Mouse (Mus musculus) spleen, embryonic (tissue): ENCODE results near the gene Dis3.

ENCODE experiments used
- CTCF ChIA-PET: fragments of 350-600 bp; sonication (Branson Sonifier 250); formaldehyde crosslinking; loops from one replicate; lab custom pipeline; 2022; lab: Charles Lee

Gene Dis3

GRCm38 (mm10) chr14:99099267-99099966 lies at the start of gene Dis3, which contains the start of gene Pibf1:
Dis3 (minus strand) TSS chr14:99099770.
Pibf1 (plus strand) TSS chr14:99099424.
- CTCF ChIA-PET: interaction anchor here (0.5 kb wide), 1 partner anchor 1365 kb away, joined by 3 read pairs; no protein-coding TSS in a partner anchor

DNA sequence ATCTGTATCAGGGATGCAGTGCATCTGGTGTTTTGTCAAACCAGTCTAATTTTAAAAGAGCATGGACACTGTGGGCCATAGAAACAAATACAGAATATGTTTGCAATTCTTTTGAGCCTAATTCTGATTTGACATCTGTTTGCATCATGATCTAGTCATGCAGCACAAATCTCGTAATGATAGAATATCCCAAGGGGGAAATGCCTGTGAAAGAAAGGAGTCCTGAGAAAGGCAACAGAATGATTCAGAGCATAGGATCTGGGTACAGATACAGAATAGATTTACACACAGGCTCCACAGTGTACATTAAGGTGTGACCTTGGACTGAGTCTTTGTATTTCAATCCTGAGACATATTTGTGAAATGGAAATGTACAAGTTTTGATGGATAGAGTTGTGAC lies 47.3 kb upstream of the Dis3 start:
- CTCF ChIA-PET: no interaction called here

- CTCF ChIA-PET: interaction anchor here (0.5 to 1.3 kb wide), 3 partner anchors 9 to 766 kb away, joined by 3 to 5 read pairs (median 4); no protein-coding TSS in a partner anchor
These were observed 42.4 kb upstream of the Dis3 start for GRCm38 (mm10) chr14:99141786-99142633.

- CTCF ChIA-PET: no interaction called here
These were observed 40.5 kb upstream of the Dis3 start for GRCm38 (mm10) chr14:99140036-99140435.

- CTCF ChIA-PET: no interaction called here
These were observed 36.7 kb upstream of the Dis3 start for GRCm38 (mm10) chr14:99136297-99136696.

- CTCF ChIA-PET: no interaction called here
These were observed 36.2 kb upstream of the Dis3 start for GRCm38 (mm10) chr14:99135761-99136160.

DNA sequence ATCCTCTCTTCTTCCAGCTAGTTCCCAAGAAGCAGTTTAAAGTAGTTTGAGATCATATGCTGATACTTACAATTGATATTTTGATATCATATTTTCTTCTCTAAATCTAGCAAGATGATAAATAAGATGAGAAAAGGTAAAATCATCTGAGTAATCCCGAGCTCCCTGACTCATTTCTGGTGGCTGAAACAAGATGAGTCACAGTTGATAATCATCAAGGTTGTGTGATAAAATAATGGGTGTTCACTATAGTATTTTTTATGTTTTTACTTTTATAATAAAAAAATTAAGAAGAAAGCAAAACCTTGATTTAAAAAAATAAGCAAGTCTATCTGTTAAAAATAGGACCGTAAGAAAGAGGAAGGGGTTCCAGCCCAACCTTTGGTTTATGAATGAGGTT lies 34.5 kb upstream of the Dis3 start:
- CTCF ChIA-PET: no interaction called here

- CTCF ChIA-PET: no interaction called here
These were observed 29.5 kb upstream of the Dis3 start for GRCm38 (mm10) chr14:99129050-99129449.

- CTCF ChIA-PET: no interaction called here
These were observed 27.9 kb upstream of the Dis3 start for GRCm38 (mm10) chr14:99127509-99127908.

GRCm38 (mm10) chr14:99126713-99127112 lies 27.1 kb upstream of the Dis3 start:
- CTCF ChIA-PET: no interaction called here

- CTCF ChIA-PET: no interaction called here
These were observed 24.5 kb upstream of the Dis3 start for GRCm38 (mm10) chr14:99124076-99124475.

GRCm38 (mm10) chr14:99121584-99122339 lies 22.2 kb upstream of the Dis3 start:
- CTCF ChIA-PET: interaction anchor here (0.6 kb wide), 1 partner anchor 11 kb away, joined by 3 read pairs; no protein-coding TSS in a partner anchor

DNA sequence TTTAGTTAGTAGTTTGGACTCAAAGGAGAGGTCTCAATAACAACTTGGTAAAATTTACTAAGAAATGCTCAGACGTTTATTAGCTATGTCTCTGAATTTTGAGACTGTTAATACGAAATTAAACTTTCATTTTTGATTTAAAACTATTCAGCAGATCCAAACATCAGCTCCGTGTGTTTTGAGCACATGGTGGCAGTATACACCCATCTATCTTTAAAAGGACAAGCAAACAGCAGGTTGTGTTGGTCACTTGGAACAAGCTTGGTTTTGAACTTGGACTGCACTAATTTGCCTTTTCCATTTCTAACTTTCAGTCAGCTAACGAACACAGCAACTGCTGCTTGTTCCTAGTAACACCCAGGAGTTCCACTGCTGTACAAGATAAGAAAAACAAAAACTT lies 18.0 kb upstream of the Dis3 start:
- CTCF ChIA-PET: no interaction called here

DNA sequence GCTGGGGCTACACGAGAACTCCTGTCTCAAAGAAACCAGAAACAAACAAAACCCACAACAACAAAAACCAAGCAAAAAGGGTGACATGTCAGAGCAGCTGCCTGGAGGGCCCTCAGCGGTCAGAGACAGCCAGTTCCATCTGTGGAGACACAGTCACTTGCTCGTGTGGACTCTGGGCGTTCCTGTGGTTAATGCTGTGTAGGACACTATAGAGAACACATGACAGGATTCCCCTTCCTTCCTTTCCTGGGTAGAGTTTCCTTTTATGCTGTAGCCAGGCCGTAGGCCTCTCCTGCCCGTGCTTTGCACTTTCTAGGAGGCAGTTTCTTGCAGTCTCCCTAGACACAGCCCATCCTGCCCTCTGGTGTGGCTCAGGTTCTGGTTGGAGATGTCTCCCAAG lies 9.2 kb upstream of the Dis3 start:
- CTCF ChIA-PET: no interaction called here

DNA sequence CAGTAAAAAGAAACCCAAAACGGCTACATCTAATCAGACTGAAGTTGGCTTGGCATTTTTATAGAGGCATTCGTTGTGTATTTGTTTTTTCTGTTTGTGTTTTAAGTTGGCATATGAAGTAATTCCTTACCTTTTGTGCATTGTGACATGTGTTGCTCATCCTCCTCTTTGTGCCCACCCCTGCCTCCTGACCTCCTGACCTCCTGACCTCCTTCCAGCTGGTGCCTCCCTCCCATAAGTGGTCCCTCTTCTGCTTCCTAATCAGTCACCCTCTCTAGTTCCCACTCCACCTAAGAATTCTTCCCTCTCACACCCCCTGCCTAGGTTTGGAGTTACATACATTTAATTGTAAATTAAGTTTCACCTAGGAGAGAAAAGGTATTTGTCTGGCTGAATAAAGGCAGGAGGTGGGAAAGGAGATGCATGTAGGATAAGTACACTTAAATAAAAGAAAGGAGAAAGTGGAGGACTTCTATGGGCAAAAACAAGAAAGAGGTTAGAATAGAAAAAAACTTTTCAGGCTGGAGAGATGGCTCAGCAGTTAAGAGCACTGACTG lies 8.1 kb upstream of the Dis3 start:
- CTCF ChIA-PET: no interaction called here

DNA sequence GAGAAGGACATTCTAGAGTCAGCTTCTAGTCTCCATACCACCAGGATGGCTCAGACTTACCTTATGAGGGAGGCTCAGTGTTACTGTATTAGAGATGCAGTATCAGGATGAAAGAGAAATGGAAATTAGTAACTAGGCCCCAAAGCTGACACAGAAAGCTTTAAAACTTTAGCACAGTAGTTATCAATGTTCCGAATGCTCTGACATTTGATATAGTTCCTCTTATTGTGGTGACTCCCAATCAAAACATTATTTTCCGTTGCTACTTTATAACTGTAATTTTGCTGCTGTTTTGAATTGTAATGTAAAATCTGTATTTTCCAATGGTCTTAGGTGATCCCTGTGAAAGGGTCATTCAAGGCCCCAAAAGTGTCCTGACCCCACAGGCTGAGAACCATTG lies 7.1 kb upstream of the Dis3 start:
- CTCF ChIA-PET: interaction anchor here (0.6 kb wide), 1 partner anchor 52 kb away, joined by 5 read pairs; no protein-coding TSS in a partner anchor

DNA sequence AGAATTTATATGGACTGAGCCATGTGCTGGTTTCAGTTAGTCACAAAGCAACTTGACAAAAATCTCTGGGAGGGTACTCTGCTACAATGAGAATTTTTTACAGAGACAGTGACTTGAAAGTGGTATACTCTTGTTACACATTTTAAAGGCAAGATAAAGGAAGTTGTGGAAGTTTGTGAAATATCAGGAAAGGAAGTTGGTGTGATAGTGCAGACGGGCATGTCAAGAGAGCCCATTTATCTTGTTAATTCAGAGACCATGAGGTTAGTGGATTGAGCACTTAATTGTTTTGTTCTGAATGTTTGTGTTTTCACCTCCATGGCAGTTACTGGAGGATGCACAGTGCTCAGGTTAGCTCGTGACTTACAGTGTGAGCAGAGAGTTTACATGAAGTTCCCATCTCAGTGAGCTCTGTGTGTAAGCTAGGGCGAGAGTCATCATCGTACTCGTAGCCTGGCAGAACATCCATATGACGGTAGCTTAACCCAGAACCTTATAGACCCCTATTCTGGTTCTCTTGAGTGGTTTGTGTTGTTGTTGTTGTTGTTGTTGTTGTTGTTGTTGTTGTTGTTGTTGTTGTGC lies 5.1 kb upstream of the Dis3 start:
- CTCF ChIA-PET: no interaction called here

GRCm38 (mm10) chr14:99103050-99103449 lies 3.5 kb upstream of the Dis3 start:
- CTCF ChIA-PET: no interaction called here

- CTCF ChIA-PET: no interaction called here
These were observed 507 bp upstream of the Dis3 start for GRCm38 (mm10) chr14:99099967-99100587.

DNA sequence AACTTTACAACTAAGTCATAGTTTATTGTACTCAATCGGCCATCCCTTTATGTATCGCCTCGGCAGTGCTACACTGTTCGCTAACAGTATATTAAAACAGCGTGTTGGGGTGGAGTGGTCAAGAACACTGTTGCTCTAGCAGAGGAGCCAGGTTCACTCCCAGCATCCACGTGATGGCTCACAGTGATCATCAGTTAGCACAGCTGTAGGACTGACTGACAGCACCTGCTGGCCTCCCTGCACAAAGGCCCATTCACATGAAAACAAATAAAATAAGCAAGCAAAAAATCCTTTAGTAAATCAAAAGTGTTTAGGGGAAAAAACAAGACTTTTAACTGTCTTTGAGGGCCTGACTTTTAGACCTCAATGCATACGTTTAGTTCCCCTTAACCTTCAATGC lies 10.6 kb downstream of the Dis3 start:
- CTCF ChIA-PET: no interaction called here

GRCm38 (mm10) chr14:99071146-99071545 lies 28.4 kb downstream of the Dis3 start:
- CTCF ChIA-PET: no interaction called here
